Mouse (Mus musculus): ENCODE data around the gene Ddx23.

Ddx23 gene

GRCm38 (mm10) chr15:98674284-98674993, 11.7 kb upstream of the Ddx23 start:
- no peak for DNase-seq (ENCODE audit: low spot score)

DNA sequence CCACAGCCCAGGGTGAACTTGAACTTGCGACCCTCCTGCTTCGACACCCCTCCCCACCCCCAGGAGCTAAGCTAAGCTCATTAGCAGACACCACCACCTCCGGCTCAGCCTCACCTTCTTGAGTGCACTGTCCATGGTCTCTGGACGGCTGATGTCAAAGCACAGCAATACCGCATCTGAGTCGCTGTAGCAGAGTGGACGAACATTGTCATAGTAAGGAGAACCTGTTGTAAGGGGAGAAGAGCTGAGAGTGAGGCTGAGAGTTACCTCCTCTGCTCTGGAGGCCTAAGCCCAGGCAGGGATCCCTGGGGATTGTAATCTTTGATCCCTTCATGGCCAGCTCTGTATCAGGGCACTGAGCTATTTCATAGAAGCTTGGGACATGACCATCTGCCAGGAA, 11.0 kb upstream of the Ddx23 start:
- no peak for DNase-seq (ENCODE audit: low spot score)

DNA sequence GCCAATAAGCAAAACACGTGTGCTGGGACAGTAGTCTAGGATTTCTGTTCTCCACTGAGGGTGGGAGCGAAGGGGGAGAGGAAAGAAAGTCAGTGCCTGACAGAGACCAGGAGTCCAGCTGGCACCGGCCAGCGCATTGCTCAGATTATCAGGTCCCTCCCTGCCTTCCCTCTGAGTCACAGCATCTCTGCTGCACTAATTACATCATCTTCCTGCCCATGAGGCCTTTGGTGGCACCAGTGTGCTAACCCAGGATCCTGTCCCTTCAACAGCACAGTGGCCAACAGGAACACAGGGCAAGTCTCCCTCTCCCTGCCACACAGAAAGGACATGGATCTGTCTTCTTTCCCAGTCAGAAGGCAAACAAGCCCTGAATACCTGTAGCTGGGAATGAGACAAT, 9.9 kb upstream of the Ddx23 start:
- no peak for DNase-seq (ENCODE audit: low spot score)

DNA sequence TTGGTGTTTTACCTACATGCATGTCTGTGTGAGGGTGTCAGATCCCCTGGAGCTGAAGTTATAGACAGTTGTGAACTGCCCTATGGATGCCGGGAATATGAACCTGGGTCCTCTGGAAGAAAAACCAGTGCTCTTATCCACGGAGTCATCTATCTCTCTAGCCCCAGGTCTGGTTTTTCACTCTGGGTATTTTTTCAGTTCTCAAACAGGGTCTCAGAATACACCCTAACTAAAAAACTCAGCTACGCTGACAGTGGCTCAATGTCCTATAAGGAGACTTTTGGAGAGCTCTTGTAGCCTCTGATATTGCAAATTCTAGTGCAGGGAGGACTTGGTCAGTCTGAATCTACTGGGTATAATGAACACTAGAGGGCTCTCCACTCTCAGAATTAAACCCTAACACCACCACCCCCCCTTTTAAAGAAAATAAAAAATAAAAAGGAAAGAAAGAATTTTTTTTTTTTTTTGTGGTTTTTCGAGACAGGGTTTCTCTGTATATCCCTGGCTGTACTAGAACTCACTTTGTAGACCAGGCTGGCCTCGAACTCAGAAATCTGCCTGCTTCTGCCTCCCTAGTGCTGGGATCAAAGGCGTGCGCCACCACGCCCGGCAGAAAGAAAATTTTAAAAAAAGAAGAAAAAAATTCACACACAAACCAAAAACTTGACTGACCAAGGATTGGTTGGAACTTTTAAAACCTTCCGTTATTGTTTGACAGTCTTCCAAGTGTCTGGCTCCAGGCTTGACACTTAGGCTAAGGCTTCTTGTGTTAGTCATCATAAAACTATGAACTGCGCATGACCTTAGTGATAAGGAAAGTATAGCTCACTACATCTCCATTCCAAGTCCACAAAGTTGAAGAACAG, 1.6 kb upstream of the Ddx23 start:
- no peak for DNase-seq (ENCODE audit: low spot score)

- no peak for DNase-seq (ENCODE audit: low spot score)
Measured at GRCm38 (mm10) chr15:98662198-98662566, 512 bp downstream of the Ddx23 start.

- DNase-seq (ENCODE audit: low spot score) = no peak
Measured at GRCm38 (mm10) chr15:98656982-98657751, 5.5 kb downstream of the Ddx23 start.

GRCm38 (mm10) chr15:98652174-98652573, 10.5 kb downstream of the Ddx23 start:
- DNase-seq (ENCODE audit: low spot score) = no peak

DNA sequence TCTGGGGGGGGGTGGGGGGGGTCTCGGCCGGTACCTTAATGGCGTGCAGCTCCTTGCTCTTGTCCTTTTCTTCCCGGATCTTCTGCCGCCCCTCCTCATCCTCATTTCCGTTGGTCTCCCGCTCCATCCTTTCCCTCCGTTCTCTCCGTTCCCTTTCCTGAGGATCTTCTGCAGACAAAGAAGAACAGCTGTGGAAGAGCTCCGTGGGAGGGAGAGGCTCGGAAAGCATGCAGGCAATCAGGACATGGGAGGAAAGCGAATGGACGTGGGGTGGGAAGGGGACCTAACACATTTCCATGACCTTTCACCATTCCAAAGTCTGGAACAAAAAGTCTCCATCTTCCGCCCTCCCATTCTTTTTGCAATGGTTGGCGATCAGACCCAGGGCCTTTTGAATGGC, 11.3 kb downstream of the Ddx23 start:
- DNase-seq (ENCODE audit: low spot score) = no peak

DNA sequence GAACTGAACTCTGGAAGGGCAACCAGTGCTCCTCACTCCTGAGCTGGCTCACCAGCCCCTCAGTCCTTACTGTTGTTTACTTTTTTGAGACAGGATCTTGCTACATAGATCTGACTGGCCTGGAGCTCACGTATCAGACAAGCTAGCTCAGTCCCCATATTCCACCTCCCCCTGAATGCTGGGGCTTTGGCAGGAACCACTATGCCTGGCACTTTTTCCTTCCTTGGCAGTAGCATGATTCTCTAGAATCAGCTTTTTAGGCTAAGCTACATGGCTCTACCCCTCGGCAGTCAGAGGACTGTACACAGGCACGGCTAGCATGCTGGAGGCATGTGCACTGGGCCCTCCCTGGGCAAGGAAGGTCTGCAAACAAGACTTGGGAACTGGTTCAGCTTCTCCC, 14.6 kb downstream of the Ddx23 start:
- no peak for DNase-seq (ENCODE audit: low spot score)

DNA sequence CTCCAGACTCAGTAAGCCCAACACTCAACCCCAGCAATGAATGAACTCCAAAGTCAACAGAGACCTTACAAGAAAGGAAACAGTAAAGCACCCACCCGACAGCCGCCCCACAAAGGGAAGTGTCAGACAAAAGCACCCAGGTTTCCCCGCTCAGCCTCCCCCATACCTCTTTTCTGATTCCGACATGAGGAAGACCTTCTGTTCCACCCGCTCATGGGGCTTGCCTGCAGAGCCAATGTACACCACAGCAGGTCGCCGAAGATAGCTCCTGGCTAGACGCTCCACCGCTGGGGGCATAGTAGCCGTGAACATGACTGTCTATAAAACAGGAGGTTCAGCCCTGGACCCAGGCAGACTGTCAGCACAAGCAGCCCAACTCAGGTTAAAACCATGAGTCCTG, 15.4 kb downstream of the Ddx23 start:
- no peak for DNase-seq (ENCODE audit: low spot score)

DNA sequence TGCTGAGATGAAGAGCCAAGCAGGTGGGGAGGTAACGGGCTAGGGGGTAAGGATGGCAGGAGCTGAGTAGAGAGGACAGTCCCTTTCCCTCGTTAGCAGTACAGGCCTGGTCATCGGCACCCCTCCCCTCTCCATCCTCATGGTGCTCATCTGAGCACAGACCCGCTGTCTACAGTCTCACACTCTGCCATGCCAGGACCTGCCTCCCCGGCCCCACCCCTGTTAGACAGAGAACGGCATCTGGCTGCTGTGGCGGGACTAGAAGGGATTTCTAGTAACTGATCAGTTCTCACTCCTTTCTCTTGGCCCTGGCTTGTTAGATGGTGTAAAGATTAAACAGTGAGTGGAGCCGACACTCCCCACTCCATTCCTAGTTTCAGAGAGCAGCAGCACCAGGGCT, 16.0 kb downstream of the Ddx23 start:
- no peak for DNase-seq (ENCODE audit: low spot score)

GRCm38 (mm10) chr15:98645057-98646026, 17.4 kb downstream of the Ddx23 start:
- DNase-seq (ENCODE audit: low spot score) = no peak

DNA sequence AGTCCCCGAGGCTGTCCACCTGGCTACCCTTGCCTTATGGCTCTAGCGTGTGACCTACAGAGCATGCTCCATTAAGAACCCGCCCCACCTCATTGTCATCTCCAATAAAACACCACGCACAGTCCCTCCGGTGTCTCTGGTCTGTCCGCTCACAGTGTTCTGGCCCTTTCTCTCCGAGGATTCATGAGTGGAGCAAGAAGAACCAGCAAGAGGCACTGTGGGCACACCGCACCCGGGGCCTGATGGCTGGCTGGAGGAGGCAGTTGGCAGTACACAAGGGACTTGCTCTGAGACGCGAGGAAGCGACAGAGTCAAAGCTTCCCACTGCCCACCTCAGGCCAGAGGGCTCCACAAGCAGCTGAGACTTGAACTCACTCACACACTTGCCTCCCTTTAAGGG, 18.3 kb downstream of the Ddx23 start:
- DNase-seq (ENCODE audit: low spot score) = no peak

DNA sequence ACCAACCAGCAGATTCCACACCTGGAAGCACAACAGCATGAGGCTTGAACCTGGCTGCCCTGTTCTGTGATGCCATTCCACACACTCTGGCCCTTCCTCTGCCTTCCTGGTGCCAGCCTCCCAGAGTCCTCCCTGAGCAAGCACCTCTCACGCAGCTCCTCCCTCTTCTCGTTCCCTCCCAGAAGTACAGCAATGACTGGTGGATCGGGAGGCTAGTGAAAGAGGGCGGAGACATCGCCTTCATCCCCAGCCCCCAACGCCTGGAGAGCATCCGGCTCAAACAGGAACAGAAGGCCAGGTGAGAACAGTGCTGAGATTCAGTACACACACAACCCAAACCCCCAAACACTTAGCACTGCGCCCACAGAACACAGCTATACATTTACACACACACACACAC, 22.5 kb downstream of the Ddx23 start:
- no peak for DNase-seq (ENCODE audit: low spot score)

DNA sequence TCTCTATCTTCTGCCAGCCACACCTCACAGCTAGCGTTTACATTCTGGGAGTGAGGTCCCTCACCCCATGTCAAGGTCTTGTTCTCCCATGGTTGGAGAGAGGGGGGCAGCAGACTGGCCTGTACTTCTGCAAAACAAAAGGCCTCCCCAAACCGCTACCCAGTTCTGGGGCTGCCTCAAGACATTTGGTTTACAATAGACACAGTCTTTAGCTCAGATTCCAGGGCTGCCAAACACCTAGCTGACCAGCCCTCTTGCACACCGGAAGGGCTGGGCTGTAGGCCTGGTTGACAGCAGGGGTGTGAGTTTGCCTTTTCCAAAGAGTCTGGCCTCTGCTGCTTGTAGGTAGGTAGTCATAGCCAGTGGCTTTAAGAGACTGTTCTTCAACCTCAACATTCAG, 25.5 kb downstream of the Ddx23 start:
- DNase-seq (ENCODE audit: low spot score) = no peak

DNA sequence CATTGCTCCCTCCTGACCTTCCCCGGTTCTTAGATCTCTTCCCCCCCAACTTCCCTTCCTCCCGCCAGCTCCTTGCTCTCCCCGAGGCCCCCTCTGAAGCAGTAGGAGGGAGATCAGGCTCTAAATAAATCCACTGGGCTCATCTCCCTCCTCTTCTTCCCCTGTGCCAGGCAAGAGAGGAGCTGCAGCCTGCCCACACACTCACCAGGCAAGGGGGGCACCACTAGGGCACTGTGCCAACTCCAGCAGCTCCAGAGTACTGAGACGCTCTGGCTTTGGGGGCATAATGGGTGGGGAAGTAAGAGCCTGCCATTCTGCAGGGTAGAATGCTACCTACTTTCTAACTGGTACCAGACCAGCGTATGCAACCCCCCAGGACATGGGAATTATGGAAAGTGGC, 26.2 kb downstream of the Ddx23 start:
- no peak for DNase-seq (ENCODE audit: low spot score)

DNA sequence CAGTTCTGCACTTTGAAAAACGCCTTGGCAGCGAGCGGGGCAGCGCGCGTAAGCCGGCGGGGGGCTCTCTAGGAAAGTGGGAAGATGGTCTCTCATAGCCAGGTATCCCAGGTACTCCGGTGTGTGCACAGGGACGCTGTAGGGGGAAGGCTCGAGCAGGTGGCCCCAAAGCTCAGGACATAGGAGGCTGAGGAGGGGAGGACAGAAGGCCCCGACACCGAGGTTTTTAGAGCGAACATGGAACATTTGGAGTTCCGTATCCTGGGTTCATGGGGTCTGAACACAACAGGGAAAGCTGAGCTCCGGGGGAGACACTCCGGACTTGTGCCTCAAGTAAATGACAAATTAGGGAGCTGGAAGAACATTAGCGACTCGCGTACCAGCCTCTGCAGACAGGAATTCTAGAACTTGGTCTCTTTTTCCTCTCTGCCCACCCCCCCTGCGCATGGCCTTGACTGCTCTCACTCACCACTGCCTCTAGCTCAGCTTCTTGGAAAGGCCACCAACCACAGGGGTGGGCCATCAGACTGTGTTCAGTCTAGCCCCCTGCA, 27.3 kb downstream of the Ddx23 start:
- no peak for DNase-seq (ENCODE audit: low spot score)

DNA sequence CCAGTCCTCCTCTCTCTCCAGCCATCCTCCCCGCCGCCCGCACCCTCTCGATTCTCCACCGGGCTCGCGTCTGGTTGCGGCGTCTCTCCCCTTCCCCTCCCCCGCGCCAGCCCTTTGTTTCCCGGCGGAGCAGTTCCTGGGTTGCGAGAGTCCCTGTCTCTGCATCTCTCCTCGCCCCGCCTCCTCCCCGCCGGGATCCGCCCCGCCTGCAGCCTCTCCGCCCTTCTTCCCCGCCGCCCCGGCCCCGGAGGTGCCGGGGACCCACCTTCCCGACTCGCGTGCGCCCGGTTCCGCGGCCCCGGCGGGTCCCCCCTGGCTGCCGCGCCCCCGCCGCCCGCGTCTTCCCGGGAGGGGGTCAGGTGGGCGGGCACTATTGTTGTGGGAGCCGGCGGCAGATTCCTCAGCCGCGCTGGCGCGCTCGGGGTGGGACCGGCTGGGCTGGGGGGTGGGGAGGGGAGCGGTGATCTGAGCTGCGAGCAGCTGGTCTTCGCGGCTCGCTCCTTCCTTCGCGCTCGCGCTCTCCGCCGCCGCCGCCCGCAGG, 28.1 kb downstream of the Ddx23 start:
- peak; percentile 73 for DNase-seq (ENCODE audit: low spot score)

- no peak for DNase-seq (ENCODE audit: low spot score)
Measured at GRCm38 (mm10) chr15:98633822-98634470, 28.7 kb downstream of the Ddx23 start.

DNA sequence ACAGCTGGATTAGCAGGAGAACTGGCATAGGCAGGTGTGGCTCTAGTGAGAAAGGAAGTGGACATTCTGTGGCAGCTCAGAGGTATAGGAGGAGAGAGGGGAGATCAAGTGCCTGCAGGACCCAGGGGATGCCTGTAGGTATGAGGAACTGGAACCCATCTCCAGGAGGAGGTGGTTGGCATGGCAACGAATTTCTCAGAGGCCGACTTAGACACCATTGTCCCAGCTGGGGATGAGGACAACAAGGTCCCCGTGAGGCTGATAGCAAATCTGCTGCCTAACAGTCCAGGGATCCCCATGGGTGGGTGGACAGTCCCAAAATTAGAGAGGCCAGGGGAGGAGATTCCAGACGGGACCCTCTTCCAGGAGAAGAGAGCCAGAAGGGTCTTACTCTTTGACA, 29.8 kb downstream of the Ddx23 start:
- no peak for DNase-seq (ENCODE audit: low spot score)
